Comparison of ENCODE assay signal across 7 mouse cellular contexts in genomic region chrX:20688615-20689014, GRCm38 (mm10). TPM values are rescaled to one million over a fixed set of nuclear protein-coding genes. Genes with fewer than 3 reads are reported as not detected.
DNase-seq lines count a peak whose midpoint lies in the region; ATAC-seq lines count a peak whose summit lies in the region.

No protein-coding gene starts in this region.

- intact Hi-C loops in left cerebral cortex, postnatal 25 days (cut with DNase I): loop anchor here (2.0 to 5.0 kb wide), 3 partner anchors 16 to 84 kb away; no protein-coding TSS in a partner anchor

- H3K27me3 ChIP-seq in intestine, embryonic 15.5 days (replicated peaks): no peaks in the 10 kb centered on the region

- H3K9me3 ChIP-seq in intestine, embryonic 15.5 days: no peaks in the 10 kb centered on the region

- H3K4me2 ChIP-seq in intestine, embryonic 15.5 days (replicated peaks): peak overlapping the region; percentile 71

- peak overlapping the region; percentile 95 for H3K27ac ChIP-seq in intestine, embryonic 15.5 days

- H3K9ac ChIP-seq in intestine, embryonic 15.5 days: peak overlapping the region; percentile 77

- WGBS in intestine, embryonic 15.5 days: 15% methylated on average over 32 of the region's 35 CpGs

- H3K36me3 ChIP-seq in intestine, embryonic 15.5 days: 0 out of 2 replicates have a peak, but pooled peaks cover under 1% of the 10 kb centered on the region

- H3K4me1 ChIP-seq in intestine, embryonic 15.5 days (replicated peaks): no peaks in the 10 kb centered on the region

- peak; percentile 50 for ATAC-seq in intestine, embryonic 15.5 days

- DNase-seq in adrenal gland, postnatal 10 days: peak; percentile 68
- DNase-seq in embryo, embryonic 11 days: peak; percentile 75
- DNase-seq in gastrocnemius, postnatal 25 days: peak; percentile 61
- DNase-seq in left cerebral cortex, postnatal 25 days (ENCODE audit: low spot score in 2 of 2): peak; percentile 19 to 24
- DNase-seq in mesoderm, embryonic 11.5 days (ENCODE audit: low read depth, low spot score): peak; percentile 64
- peak; percentile 43 for DNase-seq in skeletal muscle tissue, adult 2 months (ENCODE audit: low read depth, low spot score)

- peak overlapping the region; percentile 65 for H3K4me3 ChIP-seq in intestine, embryonic 15.5 days (replicated peaks)

RNA-seq across cellular contexts. Expression of gene Cdk16, which starts 0.9 kb away (rescaled TPM):
- total RNA-seq in adrenal gland, postnatal 10 days (2021): 100 to 1,000 TPM; 145 to 183 TPM
- total RNA-seq in gastrocnemius, postnatal 25 days (2021): 100 to 1,000 TPM; 124 to 132 TPM
- 102 and 104 TPM in 2 replicates for polyA plus RNA-seq in intestine, embryonic 15.5 days (2015; fragmentation: Nextera tagmentation; extraction: Ambion mirVana)
- total RNA-seq in left cerebral cortex, postnatal 25 days (2021): 100 to 1,000 TPM; 282 to 311 TPM

RNA-seq across cellular contexts. Expression of gene Usp11, which starts 15.1 kb away (rescaled TPM):
- 10 to 100 TPM; 18.9 to 28.3 TPM for total RNA-seq in adrenal gland, postnatal 10 days (2021)
- total RNA-seq in gastrocnemius, postnatal 25 days (2021): 1 to 10 TPM; 1.1 to 1.5 TPM
- 27.9 and 28.4 TPM in 2 replicates for polyA plus RNA-seq in intestine, embryonic 15.5 days (2015; fragmentation: Nextera tagmentation; extraction: Ambion mirVana)
- total RNA-seq in left cerebral cortex, postnatal 25 days (2021): 100 to 1,000 TPM in 1 of 2 experiments, 10 to 100 TPM in 1; 99.6 to 110 TPM

RNA-seq across cellular contexts. Expression of gene Uba1, which starts 30.5 kb away (rescaled TPM):
- total RNA-seq in adrenal gland, postnatal 10 days (2021): 100 to 1,000 TPM; 307 to 320 TPM
- 100 to 1,000 TPM; 134 to 145 TPM for total RNA-seq in gastrocnemius, postnatal 25 days (2021)
- polyA plus RNA-seq in intestine, embryonic 15.5 days (2015; fragmentation: Nextera tagmentation; extraction: Ambion mirVana): 176 and 185 TPM in 2 replicates
- total RNA-seq in left cerebral cortex, postnatal 25 days (2021): 100 to 1,000 TPM; 338 to 343 TPM

Comparison
In these comparisons a context has a peak if more than half of its experiments do, and no peak if none do; other contexts are left out.
1. Peak in every context shown above with its lines: DNase-seq, ATAC-seq, H3K4me3 ChIP-seq and H3K27ac ChIP-seq.
2. DNase-seq: peak in every context shown above with its lines; median percentile 75 in embryo, embryonic 11 days; 68 in adrenal gland, postnatal 10 days; 64 in mesoderm, embryonic 11.5 days; 61 in gastrocnemius, postnatal 25 days; 43 in skeletal muscle tissue, adult 2 months; 22 in left cerebral cortex, postnatal 25 days.
3. RNA of gene Usp11, which starts 15.1 kb away (total RNA-seq): 99.6 to 110 TPM in left cerebral cortex, postnatal 25 days and 18.9 to 28.3 TPM in adrenal gland, postnatal 10 days; 1.1 to 1.5 TPM in gastrocnemius, postnatal 25 days; every median in the first group is over 4 times any median in the second.